Mouse (Mus musculus) intestine, embryonic 16.5 days (tissue): ENCODE measurements around the gene Gm49369. TPM values are rescaled to one million over a fixed set of nuclear protein-coding genes. Genes with fewer than 3 reads are reported as not detected.
"Not testable (repeated sequence)": the region's sequence is repeated elsewhere in the genome, so short reads cannot be mapped to it uniquely, and the experiment has no call there.

Source experiments
- ATAC-seq: fragments of 200-750 bp; cut with Nextera tagmentation; 2 replicates; pipeline ENCODE4 v1.8.0; 2017; ENCODE audit warnings: moderate TSS enrichment, moderate library complexity
- H3K27ac ChIP-seq: fragments of 300-500 bp; sonication (generic); 2 replicates; pipeline ENCODE4 v1.5.1; 2014; ENCODE audit warnings: mild to moderate bottlenecking, low read length
- H3K27me3 ChIP-seq: fragments of 300-500 bp; sonication (generic); replicated peaks from 2 replicates; pipeline ENCODE4 v1.6.1; 2014; ENCODE audit warnings: low read length, control low read depth, mixed read lengths; ENCODE audit not compliant: control insufficient read depth, insufficient read depth
- H3K36me3 ChIP-seq: fragments of 300-500 bp; sonication (generic); 2 replicates; pipeline ENCODE4 v1.6.1; 2014; ENCODE audit warnings: low read length, control low read depth; ENCODE audit not compliant: control insufficient read depth, insufficient read depth
- H3K4me1 ChIP-seq: fragments of 300-500 bp; sonication (generic); 2 replicates; pipeline ENCODE4 v1.6.1; 2014; ENCODE audit warnings: low read length, control low read depth, mixed read lengths; ENCODE audit not compliant: control insufficient read depth, insufficient read depth
- H3K4me2 ChIP-seq: fragments of 300-500 bp; sonication (generic); 2 replicates; pipeline ENCODE4 v1.6.1; 2014; ENCODE audit warnings: low read depth, low read length, control low read depth
- H3K4me3 ChIP-seq: fragments of 300-500 bp; sonication (generic); 2 replicates; pipeline ENCODE4 v1.5.1; 2014; ENCODE audit warnings: mild to moderate bottlenecking, low read length
- H3K9ac ChIP-seq: fragments of 300-500 bp; sonication (generic); 2 replicates; pipeline ENCODE4 v1.6.1; 2014; ENCODE audit warnings: low read depth, low read length
- H3K9me3 ChIP-seq: fragments of 300-500 bp; sonication (generic); 2 replicates; pipeline ENCODE4 v1.6.1; 2016; ENCODE audit warnings: low read length, control low read depth; ENCODE audit not compliant: control insufficient read depth
- WGBS: fragments of 180-500 bp; shearing (Covaris S2); extraction: QIAGEN DNeasy Blood & Tissue Kit; methylation state at CpG from one replicate; pipeline ENCODE4 v1.1.7; 2014; 5-methylcytosine and 5-hydroxymethylcytosine counted together
- polyA plus RNA-seq: library from polyadenylated mRNA; unstranded; fragments of >200 nt; fragmentation: Nextera tagmentation; extraction: Ambion mirVana; gene quantifications from 2 replicates; pipeline ENCODE4 v1.2.1, GENCODE M21; 2015

The Gm49369 gene
- polyA plus RNA-seq, 1 experiment from 2014 or later = 0.43 TPM

DNA sequence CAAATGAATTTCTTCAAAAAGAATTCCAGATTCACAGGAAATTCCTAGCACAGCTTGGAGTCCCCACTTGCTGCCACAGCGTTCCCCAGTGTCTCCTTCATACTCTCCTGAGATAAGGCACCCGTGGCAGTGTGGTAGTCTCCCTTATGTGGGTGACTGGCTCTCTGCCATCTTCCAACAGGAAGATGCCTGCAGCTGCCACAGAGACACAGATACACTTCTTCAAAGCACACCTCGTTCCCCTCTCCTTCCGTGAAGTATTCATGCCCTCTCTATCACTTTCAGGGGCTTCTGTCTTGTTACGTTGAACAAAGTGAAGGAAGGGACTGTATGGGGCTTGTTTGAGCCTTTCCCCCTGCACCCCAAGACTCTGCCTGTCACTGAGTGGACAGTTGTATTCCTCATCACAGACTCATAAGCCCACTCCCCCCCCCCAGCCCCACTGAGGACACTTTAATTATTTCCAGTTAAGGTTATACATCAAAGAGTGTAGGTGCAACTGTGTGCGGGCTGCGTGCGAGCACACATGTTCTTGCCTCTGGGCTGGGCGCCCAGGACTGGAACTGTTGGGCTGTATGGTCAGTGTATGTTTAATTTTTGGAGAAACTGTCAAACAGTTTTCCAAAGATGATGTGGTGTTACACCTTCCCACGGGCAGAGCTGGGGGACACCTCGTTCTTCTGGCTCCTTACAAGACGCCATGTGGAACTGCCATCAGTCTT, 58.9 kb downstream of the Gm49369 start:
- Histone ChIP-seq H3K9ac (no peak overlapping the region), H3K27ac (peak overlapping the region; percentile 51; the same call in 1 of the 2 replicates)
- ATAC-seq = no peak

DNA sequence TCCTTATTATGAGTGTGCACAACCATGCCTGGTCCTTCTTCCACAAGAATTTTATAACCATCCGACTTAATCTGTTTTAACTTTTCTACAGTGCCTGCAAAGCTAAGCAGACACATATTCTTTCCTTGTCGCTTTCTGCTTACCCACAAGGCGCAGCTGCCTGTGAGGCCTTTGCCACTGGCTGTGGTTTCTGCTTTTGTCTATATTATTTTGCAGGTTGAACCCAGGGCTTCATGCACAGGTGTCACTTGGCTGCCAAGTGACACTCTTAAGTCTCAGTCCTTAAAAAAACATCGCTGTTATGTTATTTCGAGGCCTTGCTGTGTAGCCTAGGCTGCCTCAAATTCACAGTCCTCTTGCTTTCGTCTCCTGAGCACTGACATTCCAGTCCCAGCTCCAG, 59.8 kb downstream of the Gm49369 start:
- ATAC-seq = no peak
- H3K27ac ChIP-seq = no peak overlapping the region
- no peaks in the 10 kb centered on the region for H3K9me3 ChIP-seq
- no peak overlapping the region for H3K4me2 ChIP-seq
- H3K9ac ChIP-seq = no peak overlapping the region
- no peaks in the 10 kb centered on the region for H3K36me3 ChIP-seq
- H3K4me3 ChIP-seq = no peak overlapping the region
- no peaks in the 10 kb centered on the region for H3K27me3 ChIP-seq
- H3K4me1 ChIP-seq = peaks cover 7% of the 10 kb centered on the region
- WGBS = 87% methylated on average over 6 of the region's 6 CpGs

More for the DNA sequence above, 58.9 kb downstream of the Gm49369 start:
- Histone ChIP-seq H3K4me2 (no peak overlapping the region), H3K27me3 (no peaks in the 10 kb centered on the region), H3K4me1 (peaks cover 11% of the 10 kb centered on the region), H3K9me3 (no peaks in the 10 kb centered on the region), H3K36me3 (no peaks in the 10 kb centered on the region), H3K4me3 (no peak overlapping the region)
- WGBS = 75% methylated on average over 12 of the region's 12 CpGs

DNA sequence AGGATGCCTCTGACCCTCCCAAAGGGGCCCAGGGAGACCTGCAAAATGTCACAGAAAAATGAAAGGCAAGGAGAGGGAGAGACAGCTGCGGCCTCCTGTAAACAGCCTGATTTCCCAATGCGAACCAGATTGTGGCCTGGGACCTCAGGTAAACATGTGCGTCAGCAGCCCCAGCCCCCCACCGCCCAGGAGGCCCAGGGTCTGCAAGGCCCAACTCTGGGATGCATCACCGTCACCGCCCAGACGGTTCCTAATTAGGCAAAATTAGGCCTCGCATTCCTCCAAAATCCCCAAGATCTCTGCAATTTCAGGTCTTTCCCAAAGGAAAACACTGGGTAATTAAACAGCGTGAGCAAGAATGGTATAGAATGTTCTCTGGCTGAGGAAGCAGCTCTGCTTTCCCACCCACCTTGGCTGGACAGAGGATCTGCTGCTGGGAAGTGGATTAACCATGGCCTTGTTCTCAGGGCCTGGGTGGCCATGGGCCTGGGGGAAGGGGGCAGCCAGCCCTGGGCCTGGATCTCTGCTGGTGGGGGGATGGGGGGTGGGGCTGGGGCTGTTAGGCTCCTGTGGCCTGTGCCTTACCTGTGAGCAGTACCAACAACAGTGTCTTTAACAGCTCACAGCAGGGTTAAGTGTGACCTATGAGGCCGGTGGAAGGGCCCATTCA, 60.7 kb downstream of the Gm49369 start:
- H3K27ac ChIP-seq = not testable (repeated sequence)

More for the DNA sequence above, 60.7 kb downstream of the Gm49369 start:
- not testable (repeated sequence) for H3K9me3 ChIP-seq, H3K27me3 ChIP-seq, H3K36me3 ChIP-seq, H3K4me2 ChIP-seq, ATAC-seq, H3K9ac ChIP-seq, H3K4me3 ChIP-seq
- peaks cover 13% of the 10 kb centered on the region for H3K4me1 ChIP-seq
- 58% methylated on average over 4 of the region's 10 CpGs for WGBS

Other genes starting within 250 kb of the Gm49369 start
- gene Gm39115, start 246.6 kb downstream of the Gm49369 start, polyA plus RNA-seq = not detected in 2 replicates
- not detected in 2 replicates for gene Gm45337, start 238.1 kb downstream of the Gm49369 start, polyA plus RNA-seq
- gene Gm29735, start 225.6 kb downstream of the Gm49369 start, polyA plus RNA-seq = not detected in 2 replicates
- gene Gm4553, start 216.9 kb downstream of the Gm49369 start, polyA plus RNA-seq = not detected in 2 replicates
- gene Krtap5-2, start 206.7 kb downstream of the Gm49369 start, polyA plus RNA-seq = not detected in 2 replicates
- gene Gm10153, start 192.3 kb downstream of the Gm49369 start, polyA plus RNA-seq = not detected in 2 replicates
- not detected in 2 replicates for gene Krtap5-3, start 181.3 kb downstream of the Gm49369 start, polyA plus RNA-seq
- gene Gm7579, start 170.8 kb downstream of the Gm49369 start, polyA plus RNA-seq = not detected in 2 replicates
- gene Krtap5-5, start 152.7 kb downstream of the Gm49369 start, polyA plus RNA-seq = not detected in 2 replicates
- gene Gm40460, start 141.6 kb downstream of the Gm49369 start, polyA plus RNA-seq = not detected in 2 replicates
- not detected in 2 replicates for gene Gm2431, start 124.3 kb downstream of the Gm49369 start, polyA plus RNA-seq
- gene Gm4559, start 108.3 kb downstream of the Gm49369 start, polyA plus RNA-seq = not detected in 2 replicates
- gene Krtap5-1, start 85.5 kb downstream of the Gm49369 start, polyA plus RNA-seq = not detected in 2 replicates
- gene Krtap5-4, start 79.1 kb downstream of the Gm49369 start, polyA plus RNA-seq = not detected in 2 replicates
- gene Ifitm10, start 8.9 kb downstream of the Gm49369 start, polyA plus RNA-seq = 1.8 and 2.4 TPM in 2 replicates
- 395 and 444 TPM in 2 replicates for gene Ctsd, start 5.4 kb upstream of the Gm49369 start, polyA plus RNA-seq
- 8.8 and 10.4 TPM in 2 replicates for gene Syt8, start 52.2 kb upstream of the Gm49369 start, polyA plus RNA-seq
- gene Tnni2, start 59.1 kb upstream of the Gm49369 start, polyA plus RNA-seq = 4.3 and 4.7 TPM in 2 replicates
- 125 and 134 TPM in 2 replicates for gene Lsp1, start 78.1 kb upstream of the Gm49369 start, polyA plus RNA-seq
- 2.1 and 3.2 TPM in 2 replicates for gene Tnnt3, start 116.2 kb upstream of the Gm49369 start, polyA plus RNA-seq
- gene Mrpl23, start 150.0 kb upstream of the Gm49369 start, polyA plus RNA-seq = 50.3 and 58.1 TPM in 2 replicates